Mouse (Mus musculus): ENCODE measurements around the gene Srgap2. TPM values are rescaled to one million over a fixed set of nuclear protein-coding genes. Genes with fewer than 3 reads are reported as not detected.

The Srgap2 gene
- total RNA-seq, 2 experiments from 2014 or later: 8.4 to 13.2 TPM

DNA sequence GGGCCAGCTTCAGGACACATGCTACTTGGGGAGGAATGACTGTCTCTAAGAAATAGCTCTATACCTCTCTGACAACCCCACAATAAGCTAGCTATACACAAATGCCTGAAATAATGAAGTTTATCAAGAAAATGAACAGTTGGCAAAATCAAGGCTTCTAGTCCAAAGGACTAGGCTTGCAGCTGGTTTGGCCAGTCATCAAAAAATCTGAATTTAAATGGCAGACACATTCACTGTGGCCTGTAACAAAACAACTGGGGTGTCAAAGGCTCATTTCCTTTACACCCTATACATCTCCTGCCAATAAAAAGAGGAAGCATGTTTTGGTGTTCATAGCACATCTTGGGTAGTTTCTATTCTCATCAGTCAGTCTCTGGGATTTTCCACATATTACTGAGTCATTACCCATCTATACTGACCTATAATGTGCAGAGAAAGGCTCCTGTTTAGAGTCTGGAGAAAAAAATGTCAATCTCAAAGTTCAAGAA, 53.5 kb downstream of the Srgap2 start:
- no peak for DNase-seq (ENCODE audit: low spot score)

- no peak for DNase-seq (ENCODE audit: low spot score)
Measured at GRCm38 (mm10) chr1:131470597-131470996, 56.6 kb downstream of the Srgap2 start.

DNA sequence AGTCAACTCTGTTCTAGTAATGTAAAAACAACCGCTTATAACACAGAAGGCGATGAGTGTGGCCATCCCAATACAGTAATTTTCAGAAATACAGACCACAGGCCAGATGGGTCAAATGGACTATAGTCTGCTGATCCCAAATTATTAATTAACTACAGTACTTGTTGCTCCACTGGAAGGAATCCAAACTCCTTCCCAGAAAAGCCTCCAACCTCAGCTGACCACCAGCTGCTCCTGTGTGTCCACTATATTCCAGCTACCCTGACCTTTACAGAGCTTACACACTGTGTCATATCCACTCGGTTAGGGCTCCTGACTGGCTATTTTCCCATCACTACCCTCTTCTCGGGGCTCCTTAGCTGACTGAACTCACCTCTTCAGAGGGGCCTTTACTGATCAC, 61.3 kb downstream of the Srgap2 start:
- DNase-seq (ENCODE audit: low spot score): no peak

- DNase-seq (ENCODE audit: low spot score): no peak
Measured at GRCm38 (mm10) chr1:131463953-131464627, 63.1 kb downstream of the Srgap2 start.

- DNase-seq (ENCODE audit: low spot score): no peak
Measured at GRCm38 (mm10) chr1:131462541-131463067, 64.5 kb downstream of the Srgap2 start.

DNA sequence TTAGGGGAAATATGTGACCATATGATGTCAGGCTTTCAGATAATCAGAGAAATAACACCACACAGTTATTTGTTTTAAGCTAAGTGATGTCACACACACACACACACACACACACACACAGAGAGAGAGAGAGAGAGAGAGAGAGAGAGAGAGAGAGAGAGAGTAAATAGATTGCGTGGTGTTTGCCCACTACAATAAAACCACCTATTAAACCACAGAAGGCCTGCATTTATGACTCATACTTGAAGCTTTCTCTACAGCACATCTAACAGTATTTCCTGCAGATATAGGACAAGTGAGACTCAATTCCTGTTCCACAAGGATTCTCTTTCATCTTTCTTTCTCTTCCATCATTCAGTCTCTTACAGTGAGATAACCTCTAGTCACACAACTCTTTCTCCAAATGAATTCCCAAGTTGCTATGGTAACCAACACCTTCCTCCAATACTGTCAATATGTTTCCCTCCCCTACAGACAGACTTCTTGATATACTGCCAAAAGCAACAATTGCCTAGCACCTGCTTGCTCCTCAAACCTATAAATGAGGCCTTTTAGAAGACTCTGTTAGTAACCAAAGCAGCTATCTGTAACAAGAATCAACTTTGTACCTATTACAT, 66.1 kb downstream of the Srgap2 start:
- no peak for DNase-seq (ENCODE audit: low spot score)

- peak; percentile 30 for DNase-seq (ENCODE audit: low spot score)
Measured at GRCm38 (mm10) chr1:131455355-131455890, 71.7 kb downstream of the Srgap2 start.

DNA sequence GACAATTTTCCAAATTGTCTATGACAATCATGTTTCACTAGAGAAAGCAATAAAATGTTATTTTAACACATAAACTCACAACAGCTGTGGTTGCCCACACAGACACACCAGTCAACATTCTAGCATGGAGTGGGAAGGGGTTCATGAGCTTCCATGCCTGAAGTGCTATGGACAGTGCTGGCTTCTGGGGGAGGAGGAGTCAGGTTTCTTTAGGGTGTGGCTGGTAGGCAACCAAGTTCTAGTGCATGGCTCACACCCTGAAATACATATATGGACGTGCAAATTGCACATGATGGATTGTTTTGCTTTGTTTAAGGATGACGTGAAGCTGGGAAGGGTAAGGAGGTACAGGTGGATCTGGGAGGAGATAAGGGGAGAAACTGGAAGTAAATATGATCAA, 72.8 kb downstream of the Srgap2 start:
- no peak for DNase-seq (ENCODE audit: low spot score)

- DNase-seq (ENCODE audit: low spot score): no peak
Measured at GRCm38 (mm10) chr1:131453335-131453734, 73.8 kb downstream of the Srgap2 start.

GRCm38 (mm10) chr1:131448373-131448772, 78.8 kb downstream of the Srgap2 start:
- DNase-seq (ENCODE audit: low spot score): no peak

DNA sequence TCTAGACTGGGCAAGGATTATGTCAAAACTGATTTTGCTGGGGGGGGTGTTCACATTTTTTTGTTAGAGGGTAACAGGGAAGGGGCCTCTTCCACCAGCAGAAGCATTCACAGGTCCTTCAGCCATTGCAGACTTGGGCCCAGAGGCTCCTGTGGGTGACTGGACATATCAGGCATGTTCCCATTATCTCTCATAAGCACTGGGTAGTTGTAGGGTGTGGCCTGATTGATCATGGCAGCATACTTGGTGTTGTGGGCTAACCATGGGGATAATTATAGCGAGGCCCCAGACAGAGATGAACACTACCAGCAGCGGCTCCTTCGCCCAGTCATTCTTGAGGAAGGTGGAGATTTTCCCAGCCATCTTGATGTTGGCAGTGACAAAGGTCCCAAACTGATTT, 79.8 kb downstream of the Srgap2 start:
- no peak for DNase-seq (ENCODE audit: low spot score)

DNA sequence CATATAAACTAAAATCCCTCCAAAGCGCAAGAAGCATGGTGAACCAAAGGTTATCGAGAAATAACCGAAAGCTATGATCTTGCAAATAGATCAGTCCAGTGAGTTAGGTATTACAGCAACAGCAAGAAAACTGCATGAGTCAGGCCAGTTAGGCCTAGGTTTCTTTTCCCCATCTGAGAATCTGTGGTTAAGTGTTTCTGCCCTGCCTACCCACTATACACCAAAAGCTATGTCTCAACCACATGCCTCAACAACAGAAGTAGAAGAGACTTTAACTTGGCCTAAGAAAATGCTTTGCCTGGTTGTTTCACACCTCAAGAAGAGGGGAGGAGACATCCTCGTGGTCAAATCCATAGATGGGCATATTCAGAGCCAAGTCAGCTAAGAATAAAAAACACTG, 80.6 kb downstream of the Srgap2 start:
- DNase-seq (ENCODE audit: low spot score): no peak

DNA sequence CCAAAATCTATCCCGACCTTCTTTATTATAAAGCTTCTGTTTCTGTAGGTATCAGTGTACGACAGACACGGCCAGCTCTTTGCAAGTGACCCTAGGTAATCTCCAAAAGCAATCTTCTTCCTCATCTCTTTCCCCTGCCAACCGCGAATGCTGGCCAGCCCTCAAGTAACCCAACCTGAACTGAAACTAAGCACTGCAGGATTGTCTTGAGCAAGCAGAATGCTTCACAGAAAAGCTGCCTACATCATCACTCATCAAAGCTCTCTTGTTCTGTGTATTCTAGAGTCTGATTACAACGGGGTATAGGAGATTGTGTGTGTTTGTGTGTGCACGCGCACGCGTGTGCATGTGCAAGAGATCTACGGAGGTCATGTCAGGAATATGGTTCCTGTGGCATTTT, 88.6 kb downstream of the Srgap2 start:
- DNase-seq (ENCODE audit: low spot score): peak; percentile 49

DNA sequence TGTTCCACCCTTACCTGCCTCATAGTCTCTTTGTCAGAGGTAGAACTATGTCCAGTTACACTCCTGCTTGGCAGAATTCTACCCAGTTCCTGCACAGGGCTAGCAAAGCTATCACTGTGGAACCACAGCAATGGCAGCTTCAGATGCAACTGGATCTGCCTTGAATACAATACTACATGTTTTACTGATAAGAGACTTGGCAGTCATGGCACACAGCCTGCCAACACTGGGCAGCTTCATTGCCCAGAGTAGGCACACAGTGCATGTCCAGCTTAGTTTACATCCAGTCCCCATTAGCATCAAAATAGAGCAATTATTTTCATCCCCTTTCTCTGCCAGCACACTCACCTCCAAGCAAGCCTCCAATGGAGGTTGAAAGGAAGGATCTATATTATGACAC, 89.2 kb downstream of the Srgap2 start:
- DNase-seq (ENCODE audit: low spot score): no peak

GRCm38 (mm10) chr1:131436609-131437008, 90.5 kb downstream of the Srgap2 start:
- no peak for DNase-seq (ENCODE audit: low spot score)

DNA sequence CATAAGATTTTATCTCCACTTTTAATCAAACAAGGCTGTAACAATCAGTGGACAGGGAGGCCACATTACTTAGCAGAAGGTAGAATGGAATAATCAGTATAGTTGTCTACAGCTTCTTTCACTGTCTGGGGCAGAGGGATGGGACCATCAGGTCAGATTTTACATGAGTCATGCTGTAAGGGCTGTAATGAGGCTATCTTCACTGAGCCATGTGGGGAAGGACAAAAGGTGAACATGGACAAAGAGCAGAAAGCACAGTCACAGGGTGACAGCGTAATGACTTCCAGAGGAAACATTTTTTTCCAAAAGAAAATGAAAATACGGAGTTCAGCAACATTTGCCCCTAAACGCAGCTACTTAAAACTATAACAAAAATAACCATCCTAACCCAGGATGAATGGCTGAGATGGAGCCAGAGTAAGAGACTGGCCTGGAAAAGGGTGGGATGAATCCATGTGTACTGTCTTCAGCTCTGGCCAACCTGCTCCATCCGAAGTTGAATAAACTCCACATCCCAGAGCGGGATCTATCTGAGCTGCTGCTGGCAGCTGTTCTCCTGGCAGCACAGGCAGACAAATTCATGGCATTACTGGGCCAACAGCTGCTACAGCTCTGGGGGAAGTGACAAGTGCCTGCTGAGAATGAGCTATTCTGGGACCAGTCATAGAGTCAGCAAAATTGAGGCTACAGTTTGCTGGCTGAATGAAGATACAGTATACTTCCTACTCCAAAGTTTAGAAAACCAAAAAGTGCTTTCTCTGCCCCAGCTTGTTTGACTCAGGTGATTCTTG, 95.5 kb downstream of the Srgap2 start:
- DNase-seq (ENCODE audit: low spot score): peak; percentile 80

DNA sequence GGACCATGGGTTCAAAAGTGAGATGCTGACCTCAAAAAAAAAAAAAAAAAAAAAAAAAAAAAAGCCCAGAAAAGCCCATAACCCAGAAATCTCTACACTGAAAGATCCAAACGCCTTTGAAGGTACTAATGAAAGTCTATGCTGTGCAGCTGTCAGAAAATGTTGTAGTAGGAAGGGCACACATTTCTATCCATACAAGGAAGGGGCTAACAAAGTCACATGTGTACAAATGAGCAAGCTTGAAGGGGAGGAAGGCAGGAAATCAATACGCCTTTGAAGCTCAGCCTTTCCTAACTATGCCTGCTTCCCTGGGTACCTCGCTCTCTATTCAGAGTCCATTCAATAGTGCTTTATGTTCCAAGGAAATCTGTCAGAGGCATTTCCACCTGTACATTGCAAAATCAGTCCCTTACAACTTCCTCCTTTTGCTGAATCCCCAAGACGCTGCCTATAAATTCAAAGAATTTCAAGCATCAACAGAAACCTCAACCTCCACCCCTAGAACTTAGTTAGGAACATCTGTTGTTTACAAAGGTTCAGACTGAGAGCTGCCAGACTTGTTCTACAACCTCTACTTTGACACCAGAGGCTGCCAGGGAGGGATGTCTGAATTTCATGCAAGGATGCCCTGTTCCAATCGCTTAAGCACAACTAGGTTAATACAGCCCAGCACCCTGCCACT, 99.9 kb downstream of the Srgap2 start:
- DNase-seq (ENCODE audit: low spot score): peak; percentile 15

DNA sequence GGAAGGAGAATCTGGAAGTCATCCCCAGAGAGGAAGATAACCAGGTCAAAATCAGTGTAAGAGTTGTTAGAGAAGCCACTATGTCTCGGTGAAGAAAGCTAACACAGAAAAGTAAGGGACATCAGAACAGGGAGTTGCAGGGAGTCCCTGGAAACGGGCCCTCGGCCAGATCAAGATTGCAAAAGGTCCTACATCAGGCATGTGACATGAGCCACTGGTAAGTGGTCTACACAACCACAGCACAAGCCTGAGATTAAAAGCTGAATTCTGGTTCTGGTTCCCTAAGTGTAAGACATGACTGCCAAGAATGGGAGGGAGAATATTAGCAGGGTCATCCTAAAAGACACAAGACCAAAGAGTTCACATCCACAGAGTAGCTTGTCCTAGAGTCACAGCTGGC, 104.1 kb downstream of the Srgap2 start:
- DNase-seq (ENCODE audit: low spot score): no peak

- no peak for DNase-seq (ENCODE audit: low spot score)
Measured at GRCm38 (mm10) chr1:131421113-131421512, 106.0 kb downstream of the Srgap2 start.

DNA sequence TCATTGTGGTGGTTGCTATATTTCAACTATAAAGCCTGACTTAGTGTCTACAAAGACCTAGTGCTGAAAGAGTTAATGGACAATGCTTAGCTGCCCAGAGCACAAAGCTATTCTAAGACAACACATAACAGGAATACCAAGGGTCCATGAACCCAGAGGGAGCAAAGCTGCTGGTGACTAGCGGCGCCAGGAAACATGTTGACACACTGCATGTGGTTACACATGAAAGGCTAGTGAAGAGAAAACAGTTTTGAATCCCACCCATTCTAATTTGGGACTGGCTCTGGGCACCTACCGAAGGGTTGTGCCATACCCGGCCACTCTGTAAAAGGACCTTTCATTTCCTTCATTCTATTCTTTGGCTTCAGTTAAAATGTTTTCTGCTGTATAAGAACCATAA, 106.5 kb downstream of the Srgap2 start:
- DNase-seq (ENCODE audit: low spot score): no peak

GRCm38 (mm10) chr1:131419307-131419706, 107.8 kb downstream of the Srgap2 start:
- DNase-seq (ENCODE audit: low spot score): no peak

Measured in gastrocnemius, adult 18-20 months (tissue).